Mouse (Mus musculus) limb, embryonic 14.5 days (tissue): ENCODE data around the gene Cryz. TPM values are rescaled to one million over a fixed set of nuclear protein-coding genes. Genes with fewer than 3 reads are reported as not detected.
"Not testable (repeated sequence)": the region's sequence is repeated elsewhere in the genome, so short reads cannot be mapped to it uniquely, and the experiment has no call there.

Experiments
- ATAC-seq: fragments of 200-750 bp; cut with Nextera tagmentation; 2 replicates; pipeline ENCODE4 v1.8.0; 2017; ENCODE audit warnings: low read depth, moderate number of reproducible peaks, moderate TSS enrichment; ENCODE audit not compliant: low FRiP score
- DNase-seq: peaks from one replicate; pipeline ENCODE4 v3.0.0-alpha.2; 2015; ENCODE audit warnings: low spot score
- H3K27ac ChIP-seq: fragments of 300-500 bp; sonication (generic); replicated peaks from 2 replicates; pipeline ENCODE4 v1.5.1; 2014; ENCODE audit warnings: low read depth, mild to moderate bottlenecking, low read length, moderate library complexity, mixed read lengths
- H3K27me3 ChIP-seq: fragments of 300-500 bp; sonication (generic); 2 replicates; pipeline ENCODE4 v1.6.1; 2014; ENCODE audit warnings: low read length, mixed read lengths; ENCODE audit not compliant: control insufficient read depth, insufficient read depth
- H3K36me3 ChIP-seq: fragments of 300-500 bp; sonication (generic); 2 replicates; pipeline ENCODE4 v1.6.1; 2014; ENCODE audit warnings: mild to moderate bottlenecking, low read length, moderate library complexity, mixed read lengths; ENCODE audit not compliant: control insufficient read depth, insufficient read depth
- H3K4me1 ChIP-seq: fragments of 300-500 bp; sonication (generic); 2 replicates; pipeline ENCODE4 v1.6.1; 2014; ENCODE audit warnings: antibody characterized with exemption, low read length, mixed read lengths; ENCODE audit not compliant: control insufficient read depth, insufficient read depth
- H3K4me2 ChIP-seq: fragments of 300-500 bp; sonication (generic); replicated peaks from 2 replicates; pipeline ENCODE4 v1.6.1; 2014; ENCODE audit warnings: low read depth, mild to moderate bottlenecking, low read length, moderate library complexity; ENCODE audit not compliant: severe bottlenecking
- H3K4me3 ChIP-seq: fragments of 300-500 bp; sonication (generic); replicated peaks from 2 replicates; pipeline ENCODE4 v1.5.1; 2014; ENCODE audit warnings: low read length
- H3K9ac ChIP-seq: fragments of 300-500 bp; sonication (generic); 2 replicates; pipeline ENCODE4 v1.6.1; 2014; ENCODE audit warnings: mild to moderate bottlenecking, low read depth, low read length, moderate library complexity; ENCODE audit not compliant: severe bottlenecking
- H3K9me3 ChIP-seq: fragments of 300-500 bp; sonication (generic); 2 replicates; pipeline ENCODE4 v1.6.1; 2016; ENCODE audit warnings: low read length; ENCODE audit not compliant: control insufficient read depth
- POLR2A ChIP-seq: fragments of 200-500 bp; IDR thresholded peaks from 2 replicates; pipeline ENCODE4 v1.8.0; 2012; ENCODE audit warnings: inconsistent platforms, mild to moderate bottlenecking, moderate library complexity, borderline replicate concordance; ENCODE audit not compliant: insufficient read depth, insufficient read length; ENCODE audit errors: extremely low read depth
- whole genome bisulfite sequencing: fragments of 180-500 bp; shearing (Covaris S2); extraction: QIAGEN DNeasy Blood & Tissue Kit; methylation state at CpG from one replicate; pipeline ENCODE4 v1.1.7; 2014; 5-methylcytosine and 5-hydroxymethylcytosine counted together
- polyA plus RNA-seq, 2 experiments: library from polyadenylated mRNA; depleted of rRNA in 1 of 2; stranded (reverse) in 1 of 2; unstranded in 1 of 2; fragments of >200 nt; fragmentation: Nextera tagmentation in 1 of 2; extraction: Ambion mirVana in 1 of 2; gene quantifications; 2 replicates each; pipeline versions ENCODE4 v1.2.1 to v1.2.3; 2012 to 2014

The Cryz gene
- polyA plus RNA-seq, 2 experiments = 15.3 to 18.6 TPM

GRCm38 (mm10) chr3:154611888-154612287, 15.4 kb downstream of the Cryz start:
- 0 out of 2 replicates have a peak, but pooled peaks cover 9% of the 10 kb centered on the region for H3K36me3 ChIP-seq
- ATAC-seq (no peak), DNase-seq (no peak)
- H3K4me3 ChIP-seq = no peak overlapping the region
- H3K27ac ChIP-seq = no peak overlapping the region
- whole genome bisulfite sequencing = 85% methylated on average over 3 of the region's 3 CpGs
- no peaks in the 10 kb centered on the region for H3K27me3 ChIP-seq
- TF ChIP-seq POLR2A = no peak
- no peaks in the 10 kb centered on the region for H3K4me1 ChIP-seq
- no peaks in the 10 kb centered on the region for H3K9me3 ChIP-seq
- no peak overlapping the region for H3K4me2 ChIP-seq
- H3K9ac ChIP-seq = no peak overlapping the region

- no peak for TF ChIP-seq POLR2A
- Histone ChIP-seq H3K27ac (no peak overlapping the region), H3K4me3 (no peak overlapping the region), H3K36me3 (0 out of 2 replicates have a peak, but pooled peaks cover 9% of the 10 kb centered on the region), H3K4me1 (no peaks in the 10 kb centered on the region), H3K9ac (no peak overlapping the region), H3K27me3 (no peaks in the 10 kb centered on the region), H3K4me2 (no peak overlapping the region), H3K9me3 (no peaks in the 10 kb centered on the region)
- ATAC-seq = no peak
- no peak for DNase-seq
- 85% methylated on average over 8 of the region's 8 CpGs for WGBS
Measured at GRCm38 (mm10) chr3:154614771-154615170, 18.3 kb downstream of the Cryz start.

GRCm38 (mm10) chr3:154615304-154615703, 18.8 kb downstream of the Cryz start:
- WGBS = 90% methylated on average over 7 of the region's 7 CpGs
- H3K27ac ChIP-seq = no peak overlapping the region
- H3K36me3 ChIP-seq = 0 out of 2 replicates have a peak, but pooled peaks cover 9% of the 10 kb centered on the region
- H3K9me3 ChIP-seq = no peaks in the 10 kb centered on the region
- no peaks in the 10 kb centered on the region for H3K27me3 ChIP-seq
- no peak for ATAC-seq
- no peaks in the 10 kb centered on the region for H3K4me1 ChIP-seq
- H3K4me3 ChIP-seq = no peak overlapping the region
- no peak overlapping the region for H3K9ac ChIP-seq
- no peak overlapping the region for H3K4me2 ChIP-seq
- DNase-seq = no peak
- no peak for TF ChIP-seq POLR2A

GRCm38 (mm10) chr3:154616106-154616505, 19.6 kb downstream of the Cryz start:
- ATAC-seq = no peak
- Histone ChIP-seq H3K4me2 (no peak overlapping the region), H3K4me3 (no peak overlapping the region), H3K9me3 (no peaks in the 10 kb centered on the region), H3K27me3 (no peaks in the 10 kb centered on the region), H3K4me1 (no peaks in the 10 kb centered on the region), H3K9ac (no peak overlapping the region), H3K36me3 (0 out of 2 replicates have a peak, but pooled peaks cover 10% of the 10 kb centered on the region), H3K27ac (no peak overlapping the region)
- DNase-seq = no peak
- WGBS = 85% methylated on average over 4 of the region's 4 CpGs
- no peak for TF ChIP-seq POLR2A

GRCm38 (mm10) chr3:154628284-154628683, 31.8 kb downstream of the Cryz start:
- TF ChIP-seq POLR2A = no peak
- H3K4me3 ChIP-seq = no peak overlapping the region
- H3K27me3 ChIP-seq = no peaks in the 10 kb centered on the region
- H3K9ac ChIP-seq = no peak overlapping the region
- H3K4me1 ChIP-seq = no peaks in the 10 kb centered on the region
- H3K9me3 ChIP-seq = no peaks in the 10 kb centered on the region
- no peak for DNase-seq
- no peak overlapping the region for H3K27ac ChIP-seq
- H3K36me3 ChIP-seq = no peaks in the 10 kb centered on the region
- H3K4me2 ChIP-seq = no peak overlapping the region
- ATAC-seq = no peak

- not testable (repeated sequence) for H3K36me3 ChIP-seq, H3K27ac ChIP-seq, DNase-seq, H3K27me3 ChIP-seq, H3K4me1 ChIP-seq, ATAC-seq, H3K9ac ChIP-seq, H3K4me3 ChIP-seq, H3K4me2 ChIP-seq, H3K9me3 ChIP-seq
- whole genome bisulfite sequencing = 87% methylated on average over 2 of the region's 2 CpGs
Measured at GRCm38 (mm10) chr3:154631281-154631680, 34.8 kb downstream of the Cryz start.
